Mouse (Mus musculus) ES-Bruce4 (cell line): ENCODE results near the gene Lama5. TPM values are rescaled to one million over a fixed set of nuclear protein-coding genes. Genes with fewer than 3 reads are reported as not detected.

Experiments used
- H3K27ac ChIP-seq: 2 replicates; pipeline ENCODE4 v1.5.1; 2012; ENCODE audit warnings: low read length, inconsistent platforms; ENCODE audit not compliant: insufficient read depth
- H3K27me3 ChIP-seq: 2 replicates; pipeline ENCODE4 v1.6.1; 2012; ENCODE audit warnings: mild to moderate bottlenecking, low read length, inconsistent platforms; ENCODE audit not compliant: control insufficient read depth, poor library complexity, insufficient read depth, severe bottlenecking
- H3K36me3 ChIP-seq: 2 replicates; pipeline ENCODE4 v1.6.1; 2012; ENCODE audit warnings: inconsistent platforms, mild to moderate bottlenecking, low read length, moderate library complexity; ENCODE audit not compliant: control insufficient read depth, poor library complexity, insufficient read depth, severe bottlenecking
- H3K4me1 ChIP-seq: one replicate; pipeline ENCODE4 v1.8.1; 2011; ENCODE audit warnings: low read length; ENCODE audit not compliant: control insufficient read depth, insufficient read depth
- H3K4me3 ChIP-seq: 2 replicates; pipeline ENCODE4 v1.5.1; 2011; ENCODE audit warnings: low read depth, mild to moderate bottlenecking, low read length
- H3K9ac ChIP-seq: 2 replicates; pipeline ENCODE4 v1.6.1; 2012; ENCODE audit warnings: low read depth, mild to moderate bottlenecking, inconsistent platforms; ENCODE audit not compliant: poor library complexity, severe bottlenecking
- H3K9me3 ChIP-seq: replicated peaks from 2 replicates; pipeline ENCODE4 v1.6.1; 2012; ENCODE audit warnings: mild to moderate bottlenecking, low read length, inconsistent platforms; ENCODE audit not compliant: control insufficient read depth, poor library complexity, insufficient read depth, severe bottlenecking
- CTCF ChIP-seq: IDR thresholded peaks from one replicate; pipeline ENCODE4 v1.8.1; 2011; ENCODE audit warnings: low read depth, low read length
- EP300 ChIP-seq: IDR thresholded peaks from 2 replicates; pipeline ENCODE4 v1.6.1; 2011; ENCODE audit warnings: low read depth, low read length; ENCODE audit not compliant: insufficient read depth
- POLR2A ChIP-seq: IDR thresholded peaks from one replicate; pipeline ENCODE4 v1.8.1; 2011; ENCODE audit warnings: low read length; ENCODE audit not compliant: insufficient read depth
- polyA plus RNA-seq: library from polyadenylated mRNA; stranded (reverse); fragments of >200 nt; gene quantifications from 2 replicates; pipeline ENCODE4 v1.2.4, GENCODE M21; 2011; ENCODE audit warnings: low read depth; ENCODE audit not compliant: missing spikeins, insufficient read depth, insufficient read length

The Lama5 gene
- polyA plus RNA-seq, 1 experiment = 141 TPM

- peaks cover 46% of the 10 kb centered on the region for H3K36me3 ChIP-seq
- TF ChIP-seq CTCF (no peak), POLR2A (no peak), EP300 (no peak)
- H3K4me1 ChIP-seq = no peaks in the 10 kb centered on the region
- H3K27ac ChIP-seq = no peak overlapping the region
- no peaks in the 10 kb centered on the region for H3K27me3 ChIP-seq
- H3K9me3 ChIP-seq = no peaks in the 10 kb centered on the region
- H3K9ac ChIP-seq = no peak overlapping the region
- no peak overlapping the region for H3K4me3 ChIP-seq
These were observed 22.9 kb downstream of the Lama5 start for GRCm38 (mm10) chr2:180202805-180203204.

- no peaks in the 10 kb centered on the region for H3K4me1 ChIP-seq
- no peaks in the 10 kb centered on the region for H3K27me3 ChIP-seq
- no peak overlapping the region for H3K27ac ChIP-seq
- no peak overlapping the region for H3K9ac ChIP-seq
- TF ChIP-seq POLR2A = no peak
- TF ChIP-seq CTCF = no peak
- TF ChIP-seq EP300 = no peak
- H3K4me3 ChIP-seq = no peak overlapping the region
- H3K9me3 ChIP-seq = no peaks in the 10 kb centered on the region
- peaks cover 48% of the 10 kb centered on the region for H3K36me3 ChIP-seq
These were observed 23.4 kb downstream of the Lama5 start for GRCm38 (mm10) chr2:180202263-180202662.

DNA sequence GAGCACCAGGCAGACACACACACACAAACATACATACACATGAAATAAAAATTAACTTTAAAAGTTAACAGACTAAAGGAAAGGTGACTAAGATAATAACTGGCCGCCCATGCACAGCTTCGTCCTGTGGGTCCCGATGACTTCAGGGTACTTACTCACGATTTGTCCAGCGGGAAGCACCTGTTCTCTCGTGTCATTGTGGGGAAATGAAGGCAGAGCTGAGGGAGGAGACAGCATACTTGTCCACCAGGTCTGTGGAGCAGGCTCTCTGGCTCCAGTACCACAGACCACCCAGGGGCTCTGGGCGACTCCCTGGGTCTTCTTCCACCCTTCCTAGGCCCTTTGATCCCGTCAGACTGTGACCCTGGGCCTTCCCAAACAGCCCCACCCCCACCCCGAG lies 24.4 kb downstream of the Lama5 start:
- Histone ChIP-seq H3K9me3 (no peaks in the 10 kb centered on the region), H3K4me3 (no peak overlapping the region), H3K27ac (no peak overlapping the region), H3K4me1 (no peaks in the 10 kb centered on the region), H3K36me3 (peaks cover 45% of the 10 kb centered on the region), H3K9ac (no peak overlapping the region), H3K27me3 (no peaks in the 10 kb centered on the region)
- TF ChIP-seq CTCF (no peak), POLR2A (no peak), EP300 (no peak)

- Histone ChIP-seq H3K4me3 (no peak overlapping the region), H3K4me1 (no peaks in the 10 kb centered on the region), H3K27me3 (no peaks in the 10 kb centered on the region), H3K27ac (no peak overlapping the region), H3K36me3 (peaks cover 46% of the 10 kb centered on the region), H3K9me3 (no peaks in the 10 kb centered on the region), H3K9ac (no peak overlapping the region)
- TF ChIP-seq CTCF = no peak
- TF ChIP-seq EP300 = no peak
- no peak for TF ChIP-seq POLR2A
These were observed 25.0 kb downstream of the Lama5 start for GRCm38 (mm10) chr2:180200681-180201080.

- no peaks in the 10 kb centered on the region for H3K4me1 ChIP-seq
- H3K27ac ChIP-seq = no peak overlapping the region
- no peak overlapping the region for H3K9ac ChIP-seq
- H3K9me3 ChIP-seq = no peaks in the 10 kb centered on the region
- TF ChIP-seq EP300 = no peak
- TF ChIP-seq POLR2A = no peak
- TF ChIP-seq CTCF = no peak
- H3K27me3 ChIP-seq = no peaks in the 10 kb centered on the region
- H3K36me3 ChIP-seq = peaks cover 56% of the 10 kb centered on the region
- H3K4me3 ChIP-seq = no peak overlapping the region
These were observed 26.9 kb downstream of the Lama5 start for GRCm38 (mm10) chr2:180198782-180199181.

GRCm38 (mm10) chr2:180197323-180198037 lies 28.2 kb downstream of the Lama5 start:
- TF ChIP-seq POLR2A = no peak
- no peak for TF ChIP-seq EP300
- TF ChIP-seq CTCF = no peak
- H3K36me3 ChIP-seq = peaks cover 60% of the 10 kb centered on the region
- H3K27ac ChIP-seq = no peak overlapping the region
- no peaks in the 10 kb centered on the region for H3K9me3 ChIP-seq
- H3K9ac ChIP-seq = no peak overlapping the region
- no peaks in the 10 kb centered on the region for H3K4me1 ChIP-seq
- H3K27me3 ChIP-seq = no peaks in the 10 kb centered on the region
- H3K4me3 ChIP-seq = no peak overlapping the region
